Mouse (Mus musculus) ovary, adult 10 weeks (tissue): ENCODE data around the gene Spon2. TPM values are rescaled to one million over a fixed set of nuclear protein-coding genes. Genes with fewer than 3 reads are reported as not detected.

Experiments used
- polyA plus RNA-seq: library from polyadenylated mRNA; stranded (reverse); fragments of 350-450 nt; fragmentation: Illumina TruSeq; extraction: RNeasy Lipid Tissue Mini Kit (QIAGEN cat#74804); gene quantifications from one replicate; pipeline ENCODE4 v1.2.3, GENCODE M21; 2014

Gene Spon2
- polyA plus RNA-seq, result 0.48 TPM

GRCm38 (mm10) chr5:33218081-33218480 is at the start of gene Spon2:
Gene Spon2, minus strand, starts transcription at chr5:33218455.

Other genes with a start within 250 kb of the Spon2 start
- gene Ywhah, start 199.6 kb downstream of the Spon2 start, polyA plus RNA-seq, result 434 TPM
- 0.14 TPM for gene Slc5a1, start 114.2 kb downstream of the Spon2 start, polyA plus RNA-seq
- 38.4 TPM for gene Ctbp1, start 56.5 kb upstream of the Spon2 start, polyA plus RNA-seq
- gene Maea, start 117.1 kb upstream of the Spon2 start, polyA plus RNA-seq, result 50.1 TPM
- 15.2 TPM for gene Uvssa, start 160.1 kb upstream of the Spon2 start, polyA plus RNA-seq
- gene Nkx1-1, start 215.5 kb upstream of the Spon2 start, polyA plus RNA-seq, result not detected